Mouse (Mus musculus) heart, postnatal 0 days (tissue): Measurements from ENCODE around the gene Khsrp. TPM values are rescaled to one million over a fixed set of nuclear protein-coding genes. Genes with fewer than 3 reads are reported as not detected.

Experiments used
- ATAC-seq: fragments of 200-750 bp; cut with Nextera tagmentation; 2 replicates; pipeline ENCODE4 v1.8.0; 2017; ENCODE audit warnings: low read depth, moderate number of reproducible peaks, moderate library complexity; ENCODE audit not compliant: insufficient read depth
- DNase-seq: peaks from one replicate; pipeline ENCODE4 v3.0.0-alpha.2; 2016; ENCODE audit warnings: low spot score
- H3K27ac ChIP-seq: fragments of 300-500 bp; sonication (generic); 2 replicates; pipeline ENCODE4 v1.5.1; 2014; ENCODE audit warnings: low read depth, mild to moderate bottlenecking
- H3K27me3 ChIP-seq: fragments of 300-500 bp; sonication (generic); 2 replicates; pipeline ENCODE4 v1.6.1; 2014; ENCODE audit warnings: low read length, mixed read lengths; ENCODE audit not compliant: control insufficient read depth, insufficient read depth
- H3K36me3 ChIP-seq: fragments of 300-500 bp; sonication (generic); replicated peaks from 2 replicates; pipeline ENCODE4 v1.6.1; 2014; ENCODE audit warnings: low read length, mixed read lengths; ENCODE audit not compliant: control insufficient read depth, insufficient read depth
- H3K4me1 ChIP-seq: fragments of 300-500 bp; sonication (generic); 2 replicates; pipeline ENCODE4 v1.6.1; 2014; ENCODE audit warnings: antibody characterized with exemption; ENCODE audit not compliant: control insufficient read depth, insufficient read depth
- H3K4me2 ChIP-seq: fragments of 300-500 bp; sonication (generic); 2 replicates; pipeline ENCODE4 v1.6.1; 2014; ENCODE audit warnings: low read depth, mild to moderate bottlenecking, low read length, moderate library complexity
- H3K4me3 ChIP-seq: fragments of 300-500 bp; sonication (generic); 2 replicates; pipeline ENCODE4 v1.5.1; 2014; ENCODE audit warnings: low read depth, low read length
- H3K9ac ChIP-seq: fragments of 300-500 bp; sonication (generic); replicated peaks from 2 replicates; pipeline ENCODE4 v1.6.1; 2014; ENCODE audit warnings: low read depth, low read length, mixed read lengths
- H3K9me3 ChIP-seq: fragments of 300-500 bp; sonication (generic); replicated peaks from 2 replicates; pipeline ENCODE4 v1.6.1; 2016; ENCODE audit warnings: low read length; ENCODE audit not compliant: control insufficient read depth
- CTCF ChIP-seq: IDR thresholded peaks from 2 replicates; pipeline ENCODE4 v1.5.1; 2016; ENCODE audit warnings: antibody characterized with exemption, control low read depth, low read depth
- EP300 ChIP-seq: IDR thresholded peaks from 2 replicates; pipeline ENCODE4 v1.6.1; 2016; ENCODE audit warnings: antibody characterized with exemption, low read depth
- WGBS: fragments of 180-500 bp; shearing (Covaris S2); extraction: QIAGEN DNeasy Blood & Tissue Kit; methylation state at CpG from one replicate; pipeline ENCODE4 v1.1.7; 2014; 5-methylcytosine and 5-hydroxymethylcytosine counted together
- polyA plus RNA-seq: library from polyadenylated mRNA; unstranded; fragments of >200 nt; fragmentation: Nextera tagmentation; extraction: Ambion mirVana; gene quantifications from 2 replicates; pipeline ENCODE4 v1.2.1, GENCODE M21; 2015
- total RNA-seq: library from RNA; depleted of rRNA; stranded (reverse); fragments of >200 nt; gene quantifications from 2 replicates; pipeline ENCODE4 v1.2.3, GENCODE M21; 2014; ENCODE audit warnings: low replicate concordance; rRNA removed

Gene Khsrp
- total RNA-seq (40.7 and 55.0 TPM in 2 replicates), polyA plus RNA-seq (16.0 and 18.2 TPM in 2 replicates)

DNA sequence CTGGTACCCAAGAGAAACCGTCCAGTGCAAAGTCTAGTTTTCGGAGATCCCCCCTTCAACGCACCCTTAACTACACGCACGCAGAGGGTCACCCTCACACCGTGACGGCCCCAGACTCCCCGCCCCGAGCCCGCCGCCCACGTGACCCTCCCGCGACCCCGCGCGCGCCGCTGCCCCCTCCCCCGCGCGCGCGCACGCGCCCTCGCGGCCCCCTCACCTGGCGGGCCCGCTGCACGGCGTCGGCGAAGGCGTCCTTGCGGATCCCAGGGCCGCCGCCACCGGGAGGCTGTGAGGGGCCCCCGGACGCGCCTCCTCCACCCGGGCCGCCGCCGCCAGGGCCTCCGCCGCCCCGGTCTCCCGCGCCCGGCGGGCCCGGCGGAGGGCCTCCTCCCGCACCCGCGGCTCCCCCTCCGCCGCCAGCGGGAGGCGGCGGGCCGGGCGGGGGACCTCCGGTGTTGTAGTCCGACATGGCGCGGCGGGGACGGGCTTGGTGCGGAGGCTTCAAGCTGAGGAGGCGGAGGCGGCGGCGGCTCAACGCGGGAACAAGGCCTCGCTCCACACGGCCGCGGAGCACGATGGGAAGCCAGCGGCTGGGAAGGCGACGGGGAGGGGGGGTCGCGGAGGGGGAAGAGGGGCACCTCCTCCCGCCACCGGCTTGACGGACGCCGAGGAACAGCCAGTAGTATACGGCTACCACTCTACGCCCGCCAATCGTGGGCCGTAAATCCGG is at the start of gene Khsrp:
Gene Khsrp, minus strand, starts transcription at position 592 of the 730 bp plus-strand sequence.
- Histone ChIP-seq H3K36me3 (peaks cover 26% of the 10 kb centered on the region), H3K27ac (peak within 1 kb of the TSS; percentile 94), H3K4me1 (peaks cover 19% of the 10 kb centered on the region), H3K9ac (peak within 1 kb of the TSS; percentile 100), H3K9me3 (no peaks in the 10 kb centered on the region), H3K4me2 (peak within 1 kb of the TSS; percentile 94), H3K4me3 (peak within 1 kb of the TSS; percentile 86), H3K27me3 (no peaks in the 10 kb centered on the region)
- DNase-seq (peak; percentile 12), ATAC-seq (no peak)
- no peak for TF ChIP-seq CTCF
- TF ChIP-seq EP300, result no peak
- under 1% methylated on average over 68 of the region's 99 CpGs for WGBS

DNA sequence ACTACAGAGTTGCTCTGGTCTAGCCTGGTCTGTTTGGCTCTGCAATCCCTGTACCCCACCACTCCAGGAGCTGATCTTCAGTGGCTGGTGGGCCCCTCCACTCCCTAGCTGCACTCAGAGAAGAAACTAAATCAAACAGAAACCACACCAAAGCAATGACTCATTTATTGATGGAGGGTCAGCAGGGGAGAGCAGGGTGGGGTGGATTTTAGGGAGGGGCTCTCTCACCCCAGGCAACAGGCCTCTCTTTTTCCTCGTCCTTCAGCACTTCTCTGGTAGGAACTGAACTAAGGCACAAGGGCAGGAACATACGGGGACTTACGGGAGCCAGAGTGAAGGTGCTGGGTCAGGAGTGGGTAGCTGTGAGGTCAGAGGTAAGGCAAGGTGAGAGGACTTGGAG is 48.6 kb upstream of the Khsrp start:
- H3K27ac ChIP-seq, result no peak overlapping the region
- WGBS, result 62% methylated on average over 3 of the region's 3 CpGs
- TF ChIP-seq CTCF (no peak), EP300 (no peak)
- no peak overlapping the region for H3K4me2 ChIP-seq
- no peak overlapping the region for H3K9ac ChIP-seq
- no peaks in the 10 kb centered on the region for H3K4me1 ChIP-seq
- no peak for DNase-seq
- H3K4me3 ChIP-seq, result no peak overlapping the region
- H3K36me3 ChIP-seq, result no peaks in the 10 kb centered on the region
- ATAC-seq, result no peak
- no peaks in the 10 kb centered on the region for H3K9me3 ChIP-seq
- H3K27me3 ChIP-seq, result no peaks in the 10 kb centered on the region

- WGBS, result 37% methylated on average over 6 of the region's 6 CpGs
- Histone ChIP-seq H3K27me3 (no peaks in the 10 kb centered on the region), H3K4me1 (no peaks in the 10 kb centered on the region), H3K9ac (peak within 1 kb of the TSS; percentile 35; the same call in 1 of the 2 replicates), H3K9me3 (no peaks in the 10 kb centered on the region), H3K27ac (peak within 1 kb of the TSS; percentile 44; the same call in 1 of the 2 replicates), H3K4me3 (peak within 1 kb of the TSS; percentile 13; the same call in 1 of the 2 replicates), H3K4me2 (peak within 1 kb of the TSS; percentile 44; the same call in 1 of the 2 replicates), H3K36me3 (no peaks in the 10 kb centered on the region)
- ATAC-seq (peak; percentile 33; the same call in 1 of the 2 replicates), DNase-seq (no peak)
- TF ChIP-seq EP300 (no peak), CTCF (no peak)
These were observed 47.0 kb upstream of the Khsrp start, which contains the start of gene Dennd1c for GRCm38 (mm10) chr17:57078336-57078735. Gene Dennd1c, minus strand, starts transcription at chr17:57078514.

DNA sequence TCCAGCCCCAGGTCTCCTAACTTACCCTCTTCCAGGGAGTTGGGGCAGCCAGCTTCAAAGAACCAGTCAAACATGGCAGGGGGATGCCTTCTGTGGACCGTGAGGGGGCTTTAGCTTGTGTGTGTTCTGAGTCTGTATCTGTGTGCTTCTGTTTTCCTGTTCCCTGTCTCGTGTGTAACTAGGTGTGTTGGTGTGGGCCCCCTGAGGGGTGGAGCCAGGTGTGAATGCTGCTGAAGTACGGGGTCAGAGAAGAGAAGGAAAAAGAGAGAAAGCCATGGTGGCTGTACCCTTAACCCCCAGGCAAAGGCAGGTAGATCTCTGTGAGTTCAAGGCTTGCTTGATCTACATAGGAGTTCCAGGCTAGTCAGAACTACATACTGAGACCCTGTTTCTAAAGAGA is 45.6 kb upstream of the Khsrp start:
- 52% methylated on average over 3 of the region's 3 CpGs for whole genome bisulfite sequencing
- Histone ChIP-seq H3K4me2 (no peak overlapping the region), H3K27me3 (no peaks in the 10 kb centered on the region), H3K9ac (no peak overlapping the region), H3K4me3 (no peak overlapping the region), H3K36me3 (no peaks in the 10 kb centered on the region), H3K27ac (no peak overlapping the region), H3K9me3 (no peaks in the 10 kb centered on the region), H3K4me1 (no peaks in the 10 kb centered on the region)
- TF ChIP-seq CTCF (no peak), EP300 (no peak)
- no peak for ATAC-seq
- DNase-seq, result no peak

DNA sequence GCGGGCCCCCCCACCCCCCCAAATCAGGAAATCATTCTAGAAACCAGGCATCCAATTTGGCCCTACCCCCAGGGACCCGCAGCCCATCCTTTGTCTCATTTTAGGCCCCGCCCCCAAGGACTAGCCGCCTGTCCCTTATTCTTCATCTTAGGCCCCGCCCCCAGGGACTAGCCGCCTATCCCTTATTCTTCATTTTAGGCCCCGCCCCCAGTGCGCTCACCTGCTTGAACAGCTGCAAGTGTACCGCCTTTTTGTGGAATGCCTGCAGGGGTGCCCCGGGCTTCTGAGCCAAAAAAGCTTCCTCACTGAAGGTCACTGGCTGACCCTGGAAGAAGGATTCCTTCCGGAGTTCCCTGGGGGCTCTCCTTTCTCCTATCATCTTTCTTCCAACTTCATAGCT is 39.4 kb upstream of the Khsrp start:
- no peak overlapping the region for H3K4me3 ChIP-seq
- WGBS, result 8% methylated on average over 11 of the region's 11 CpGs

More for the DNA sequence above, 39.4 kb upstream of the Khsrp start:
- Histone ChIP-seq H3K27ac (no peak overlapping the region), H3K4me2 (no peak overlapping the region), H3K36me3 (no peaks in the 10 kb centered on the region), H3K27me3 (0 out of 2 replicates have a peak, but pooled peaks cover 16% of the 10 kb centered on the region), H3K4me1 (no peaks in the 10 kb centered on the region), H3K9ac (no peak overlapping the region), H3K9me3 (no peaks in the 10 kb centered on the region)
- TF ChIP-seq CTCF (no peak), EP300 (no peak)
- no peak for ATAC-seq
- no peak for DNase-seq
